Mouse (Mus musculus) heart, embryonic 10.5 days (tissue): Measurements from ENCODE around the gene Ly6g5c. TPM values are rescaled to one million over a fixed set of nuclear protein-coding genes. Genes with fewer than 3 reads are reported as not detected.

Experiments used
- DNase-seq: peaks from one replicate; pipeline ENCODE4 v3.0.0-alpha.2; 2017; ENCODE audit warnings: low spot score
- H3K27ac ChIP-seq: fragments of 300-500 bp; sonication (generic); 2 replicates; pipeline ENCODE4 v1.5.1; 2016; ENCODE audit warnings: mild to moderate bottlenecking
- H3K27me3 ChIP-seq: fragments of 300-500 bp; sonication (generic); 2 replicates; pipeline ENCODE4 v1.6.1; 2016; ENCODE audit warnings: mild to moderate bottlenecking; ENCODE audit not compliant: poor library complexity, insufficient read depth, severe bottlenecking
- H3K36me3 ChIP-seq: fragments of 300-500 bp; sonication (generic); 2 replicates; pipeline ENCODE4 v1.6.1; 2016; ENCODE audit warnings: mild to moderate bottlenecking, moderate library complexity
- H3K4me1 ChIP-seq: fragments of 300-500 bp; sonication (generic); 2 replicates; pipeline ENCODE4 v1.6.1; 2016; ENCODE audit warnings: mild to moderate bottlenecking
- H3K4me3 ChIP-seq: fragments of 300-500 bp; sonication (generic); 2 replicates; pipeline ENCODE4 v1.5.1; 2016; ENCODE audit warnings: mild to moderate bottlenecking, moderate library complexity
- H3K9me3 ChIP-seq: fragments of 300-500 bp; sonication (generic); 2 replicates; pipeline ENCODE4 v1.6.1; 2016; ENCODE audit warnings: mild to moderate bottlenecking, moderate library complexity
- WGBS: fragments of 180-500 bp; shearing (Covaris S2); methylation state at CpG from one replicate; pipeline ENCODE4 v1.1.7; 2016; 5-methylcytosine and 5-hydroxymethylcytosine counted together
- polyA plus RNA-seq: library from polyadenylated mRNA; unstranded; fragments of >200 nt; fragmentation: Nextera tagmentation; extraction: Ambion mirVana; gene quantifications from 2 replicates; pipeline ENCODE4 v1.2.1, GENCODE M21; 2016

Ly6g5c gene
- polyA plus RNA-seq, 1 experiment from 2014 or later, result not detected

- Histone ChIP-seq H3K9me3 (no peaks in the 10 kb centered on the region), H3K4me1 (0 out of 2 replicates have a peak, but pooled peaks cover 4% of the 10 kb centered on the region), H3K27ac (no peak overlapping the region), H3K36me3 (peaks cover 92% of the 10 kb centered on the region), H3K27me3 (no peaks in the 10 kb centered on the region), H3K4me3 (no peak overlapping the region)
- WGBS, result 92% methylated on average over 6 of the region's 6 CpGs
- no peak for DNase-seq
Observed at GRCm38 (mm10) chr17:35141971-35142370, 33.9 kb downstream of the Ly6g5c start.

GRCm38 (mm10) chr17:35146139-35146538 is 38.1 kb downstream of the Ly6g5c start:
- H3K27me3 ChIP-seq, result no peaks in the 10 kb centered on the region
- H3K36me3 ChIP-seq, result peaks cover 98% of the 10 kb centered on the region
- no peaks in the 10 kb centered on the region for H3K4me1 ChIP-seq
- no peaks in the 10 kb centered on the region for H3K9me3 ChIP-seq
- no peak overlapping the region for H3K27ac ChIP-seq
- 87% methylated on average over 5 of the region's 5 CpGs for WGBS
- no peak for DNase-seq
- H3K4me3 ChIP-seq, result no peak overlapping the region

- 55% methylated on average over 3 of the region's 3 CpGs for WGBS
- no peak overlapping the region for H3K27ac ChIP-seq
Observed at GRCm38 (mm10) chr17:35147348-35147747, 39.3 kb downstream of the Ly6g5c start.

GRCm38 (mm10) chr17:35147922-35148639 is 40.0 kb downstream of the Ly6g5c start:
- Histone ChIP-seq H3K36me3 (peaks cover 98% of the 10 kb centered on the region), H3K27me3 (no peaks in the 10 kb centered on the region), H3K27ac (no peak overlapping the region), H3K4me3 (no peak overlapping the region), H3K4me1 (no peaks in the 10 kb centered on the region), H3K9me3 (no peaks in the 10 kb centered on the region)
- no peak for DNase-seq
- WGBS, result 74% methylated on average over 5 of the region's 5 CpGs

More at GRCm38 (mm10) chr17:35147348-35147747, 39.3 kb downstream of the Ly6g5c start:
- H3K27me3 ChIP-seq, result no peaks in the 10 kb centered on the region
- no peaks in the 10 kb centered on the region for H3K4me1 ChIP-seq
- H3K9me3 ChIP-seq, result no peaks in the 10 kb centered on the region
- no peak for DNase-seq
- no peak overlapping the region for H3K4me3 ChIP-seq
- peaks cover 98% of the 10 kb centered on the region for H3K36me3 ChIP-seq

GRCm38 (mm10) chr17:35152121-35152520 is 44.0 kb downstream of the Ly6g5c start:
- no peak for DNase-seq
- Histone ChIP-seq H3K4me1 (no peaks in the 10 kb centered on the region), H3K4me3 (no peak overlapping the region), H3K27me3 (no peaks in the 10 kb centered on the region), H3K27ac (no peak overlapping the region), H3K9me3 (no peaks in the 10 kb centered on the region), H3K36me3 (peaks cover 98% of the 10 kb centered on the region)
- 97% methylated on average over 4 of the region's 4 CpGs for WGBS

GRCm38 (mm10) chr17:35153077-35153476 is 45.0 kb downstream of the Ly6g5c start:
- Histone ChIP-seq H3K27me3 (no peaks in the 10 kb centered on the region), H3K36me3 (peaks cover 98% of the 10 kb centered on the region), H3K4me1 (no peaks in the 10 kb centered on the region), H3K27ac (no peak overlapping the region), H3K4me3 (no peak overlapping the region), H3K9me3 (no peaks in the 10 kb centered on the region)
- DNase-seq, result no peak
- WGBS, result 91% methylated on average over 9 of the region's 9 CpGs

GRCm38 (mm10) chr17:35153931-35154330 is 45.9 kb downstream of the Ly6g5c start:
- WGBS, result 88% methylated on average over 4 of the region's 4 CpGs

GRCm38 (mm10) chr17:35154616-35155015 is 46.5 kb downstream of the Ly6g5c start:
- 79% methylated on average over 7 of the region's 7 CpGs for WGBS
- no peak for DNase-seq
- Histone ChIP-seq H3K4me3 (no peak overlapping the region), H3K9me3 (no peaks in the 10 kb centered on the region), H3K27me3 (no peaks in the 10 kb centered on the region), H3K4me1 (no peaks in the 10 kb centered on the region), H3K27ac (no peak overlapping the region), H3K36me3 (peaks cover 98% of the 10 kb centered on the region)

More at GRCm38 (mm10) chr17:35153931-35154330, 45.9 kb downstream of the Ly6g5c start:
- Histone ChIP-seq H3K36me3 (peaks cover 98% of the 10 kb centered on the region), H3K4me3 (no peak overlapping the region), H3K27me3 (no peaks in the 10 kb centered on the region), H3K4me1 (no peaks in the 10 kb centered on the region), H3K27ac (no peak overlapping the region), H3K9me3 (no peaks in the 10 kb centered on the region)
- no peak for DNase-seq

GRCm38 (mm10) chr17:35155451-35155850 is 47.4 kb downstream of the Ly6g5c start:
- DNase-seq, result no peak
- H3K4me3 ChIP-seq, result no peak overlapping the region
- WGBS, result 93% methylated on average over 12 of the region's 12 CpGs
- no peaks in the 10 kb centered on the region for H3K27me3 ChIP-seq
- H3K36me3 ChIP-seq, result peaks cover 98% of the 10 kb centered on the region
- no peaks in the 10 kb centered on the region for H3K4me1 ChIP-seq
- no peak overlapping the region for H3K27ac ChIP-seq
- H3K9me3 ChIP-seq, result no peaks in the 10 kb centered on the region

- Histone ChIP-seq H3K4me3 (no peak overlapping the region), H3K27me3 (no peaks in the 10 kb centered on the region), H3K36me3 (peaks cover 100% of the 10 kb centered on the region), H3K27ac (no peak overlapping the region), H3K4me1 (0 out of 2 replicates have a peak, but pooled peaks cover 2% of the 10 kb centered on the region), H3K9me3 (no peaks in the 10 kb centered on the region)
- 92% methylated on average over 33 of the region's 33 CpGs for WGBS
- no peak for DNase-seq
Observed at GRCm38 (mm10) chr17:35156461-35157200, 48.6 kb downstream of the Ly6g5c start.

- no peak for DNase-seq
- H3K27me3 ChIP-seq, result no peaks in the 10 kb centered on the region
- H3K27ac ChIP-seq, result no peak overlapping the region
- H3K4me1 ChIP-seq, result peaks cover 4% of the 10 kb centered on the region; the same call in 1 of the 2 replicates
- peaks cover 100% of the 10 kb centered on the region for H3K36me3 ChIP-seq
- 89% methylated on average over 8 of the region's 8 CpGs for WGBS
- no peak overlapping the region for H3K4me3 ChIP-seq
- no peaks in the 10 kb centered on the region for H3K9me3 ChIP-seq
Observed at GRCm38 (mm10) chr17:35157254-35157653, 49.2 kb downstream of the Ly6g5c start.

GRCm38 (mm10) chr17:35157661-35158175 is 49.6 kb downstream of the Ly6g5c start:
- DNase-seq, result no peak
- no peak overlapping the region for H3K27ac ChIP-seq
- peaks cover 8% of the 10 kb centered on the region for H3K4me1 ChIP-seq
- WGBS, result 97% methylated on average over 8 of the region's 8 CpGs
- no peak overlapping the region for H3K4me3 ChIP-seq
- no peaks in the 10 kb centered on the region for H3K9me3 ChIP-seq
- H3K36me3 ChIP-seq, result peaks cover 99% of the 10 kb centered on the region
- no peaks in the 10 kb centered on the region for H3K27me3 ChIP-seq
